Mouse (Mus musculus): ENCODE measurements around the gene Bicdl1. TPM values are rescaled to one million over a fixed set of nuclear protein-coding genes. Genes with fewer than 3 reads are reported as not detected.
A peak's percentile ranks its signal among the peaks of the same experiment; 100 is the strongest.

The Bicdl1 gene
- 143 and 152 TPM in 2 replicates for polyA plus RNA-seq (2012; rRNA removed)

DNA sequence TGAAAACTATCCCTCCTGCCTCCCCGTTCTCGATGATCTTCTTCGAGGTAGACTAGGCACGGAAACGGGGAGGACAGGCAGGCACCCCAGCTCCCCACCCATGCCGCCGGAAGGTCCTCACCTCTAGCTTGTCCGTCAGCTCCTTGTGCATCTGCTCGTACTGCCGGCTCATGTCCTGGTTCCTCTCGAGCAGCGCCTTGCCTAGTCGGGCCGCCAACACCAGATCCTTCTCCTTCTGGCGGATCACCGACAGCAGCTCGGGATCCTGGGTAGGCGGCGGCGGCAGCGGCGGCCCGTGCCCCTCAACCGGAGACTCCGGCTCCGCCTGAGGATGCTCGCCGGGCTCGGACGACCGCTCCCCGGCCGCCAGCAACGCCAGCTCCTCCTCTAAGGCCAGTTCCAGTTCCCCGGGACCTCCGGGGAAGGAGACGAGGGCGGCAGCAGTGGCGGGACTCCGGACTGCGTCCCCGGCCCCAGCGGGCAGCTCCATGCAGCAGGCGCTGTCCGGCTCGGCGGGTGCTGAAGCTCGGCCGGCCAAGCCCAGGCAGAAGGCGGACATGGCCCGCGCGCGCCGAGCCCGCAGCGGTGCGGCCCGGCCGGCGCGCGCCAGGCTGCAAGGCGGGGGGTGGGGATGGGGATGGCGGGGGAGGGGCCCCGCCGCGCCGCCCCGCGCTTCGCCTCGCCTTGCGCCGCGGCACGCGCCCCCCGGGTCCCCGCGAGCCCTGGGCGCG, at the start of gene Bicdl1:
Gene Bicdl1, minus strand, starts transcription at position 621 of the 731 bp plus-strand sequence.
- Histone ChIP-seq H3K4me1 (replicated peaks; ENCODE audit: control insufficient read depth, insufficient read depth, low read length) (peaks cover 16% of the 10 kb centered on the region), H3K27me3 (ENCODE audit: control insufficient read depth, insufficient read depth, low read length) (no peaks in the 10 kb centered on the region), H3K36me3 (ENCODE audit: control insufficient read depth, insufficient read depth, low read length) (no peaks in the 10 kb centered on the region), H3K4me3 (ENCODE audit: control insufficient read depth, insufficient read depth, low read length) (peak within 1 kb of the TSS; percentile 82), H3K27ac (ENCODE audit: control insufficient read depth, insufficient read depth, low read length) (no peak within 1 kb of the TSS; the same call in 1 of the 2 replicates)
- peak; percentile 73 for DNase-seq
- 2% methylated on average over 67 of the region's 83 CpGs for WGBS
- no peak for TF ChIP-seq CTCF (IDR thresholded peaks at IDR 0.05; ENCODE audit: borderline replicate concordance, control insufficient read depth, extremely low read depth, insufficient read depth, low read length, poor library complexity)
- no peak for TF ChIP-seq POLR2A (IDR thresholded peaks at IDR 0.05; ENCODE audit: control insufficient read depth, extremely low read depth, insufficient read depth, low read length, poor library complexity)

DNA sequence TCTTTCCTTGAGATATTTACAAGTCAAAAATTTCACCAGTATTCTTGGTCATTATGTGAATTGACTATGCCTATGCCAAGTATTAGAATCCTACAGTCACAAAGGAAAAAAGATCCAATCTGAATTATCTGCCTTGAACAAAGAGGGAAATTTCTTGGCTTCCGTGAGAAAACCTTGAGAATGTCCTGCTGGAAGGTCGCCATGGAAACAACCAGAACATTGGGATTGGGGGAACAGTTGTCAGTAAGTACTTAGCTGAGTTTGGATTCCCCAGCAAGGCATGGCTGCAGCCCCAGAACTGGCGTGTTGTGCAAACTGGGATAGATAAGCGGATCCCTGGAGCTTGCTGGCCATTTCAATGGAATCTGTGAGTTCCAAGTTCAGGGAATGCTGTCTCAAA, 45.5 kb upstream of the Bicdl1 start:
- no peaks in the 10 kb centered on the region for H3K4me1 ChIP-seq (replicated peaks; ENCODE audit: control insufficient read depth, insufficient read depth, low read length)
- no peaks in the 10 kb centered on the region for H3K27me3 ChIP-seq (ENCODE audit: control insufficient read depth, insufficient read depth, low read length)
- no peaks in the 10 kb centered on the region for H3K36me3 ChIP-seq (ENCODE audit: control insufficient read depth, insufficient read depth, low read length)
- no peak for DNase-seq
- H3K4me3 ChIP-seq (ENCODE audit: control insufficient read depth, insufficient read depth, low read length): no peak overlapping the region
- TF ChIP-seq CTCF (IDR thresholded peaks at IDR 0.05; ENCODE audit: borderline replicate concordance, control insufficient read depth, extremely low read depth, insufficient read depth, low read length, poor library complexity): no peak
- TF ChIP-seq POLR2A (IDR thresholded peaks at IDR 0.05; ENCODE audit: control insufficient read depth, extremely low read depth, insufficient read depth, low read length, poor library complexity): no peak
- 93% methylated on average over 4 of the region's 4 CpGs for WGBS
- H3K27ac ChIP-seq (ENCODE audit: control insufficient read depth, insufficient read depth, low read length): no peak overlapping the region

DNA sequence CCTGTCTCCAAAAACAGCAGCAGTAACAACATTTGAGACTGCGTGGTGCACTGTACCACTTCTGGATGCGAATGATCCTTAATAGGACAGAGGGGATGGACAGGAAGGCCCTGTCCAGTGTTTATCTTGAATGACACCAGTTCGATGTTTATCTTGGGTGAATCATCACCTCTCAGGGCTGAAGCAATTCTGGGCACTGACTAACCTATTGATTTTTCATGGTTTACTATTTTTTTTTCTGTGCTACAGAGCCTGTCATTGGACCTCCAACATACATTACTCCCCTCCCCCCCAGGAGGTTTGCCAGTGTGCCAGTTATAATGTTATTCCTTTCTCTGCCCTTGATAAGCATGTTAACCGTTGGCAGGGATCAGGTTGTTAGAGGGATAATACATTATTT, 43.9 kb upstream of the Bicdl1 start:
- 83% methylated on average over 4 of the region's 4 CpGs for WGBS
- TF ChIP-seq POLR2A (IDR thresholded peaks at IDR 0.05; ENCODE audit: control insufficient read depth, extremely low read depth, insufficient read depth, low read length, poor library complexity): no peak
- TF ChIP-seq CTCF (IDR thresholded peaks at IDR 0.05; ENCODE audit: borderline replicate concordance, control insufficient read depth, extremely low read depth, insufficient read depth, low read length, poor library complexity): no peak
- Histone ChIP-seq H3K36me3 (ENCODE audit: control insufficient read depth, insufficient read depth, low read length) (no peaks in the 10 kb centered on the region), H3K4me1 (replicated peaks; ENCODE audit: control insufficient read depth, insufficient read depth, low read length) (no peaks in the 10 kb centered on the region), H3K27ac (ENCODE audit: control insufficient read depth, insufficient read depth, low read length) (no peak overlapping the region), H3K4me3 (ENCODE audit: control insufficient read depth, insufficient read depth, low read length) (no peak overlapping the region), H3K27me3 (ENCODE audit: control insufficient read depth, insufficient read depth, low read length) (no peaks in the 10 kb centered on the region)
- DNase-seq: no peak

DNA sequence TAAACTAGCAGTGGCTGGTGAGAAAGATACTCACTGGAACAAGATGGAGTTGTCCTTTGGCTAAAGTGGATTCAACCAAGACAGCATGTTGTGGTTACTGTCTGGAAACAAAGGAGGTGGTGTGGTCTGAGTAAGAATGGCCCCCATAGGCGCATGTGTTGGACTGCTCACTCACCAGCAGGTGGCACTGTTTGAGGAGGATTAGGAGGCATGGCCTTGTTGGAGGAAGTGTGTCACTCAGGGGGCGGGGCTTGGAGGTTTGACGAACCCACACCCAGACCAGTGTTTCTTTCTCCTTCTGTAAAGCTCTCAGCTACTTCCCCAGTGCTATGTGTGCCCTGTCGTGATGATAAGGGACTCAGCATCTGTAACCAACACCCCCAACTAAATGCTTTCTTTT, 38.6 kb upstream of the Bicdl1 start:
- H3K27ac ChIP-seq (ENCODE audit: control insufficient read depth, insufficient read depth, low read length): no peak overlapping the region
- no peaks in the 10 kb centered on the region for H3K27me3 ChIP-seq (ENCODE audit: control insufficient read depth, insufficient read depth, low read length)
- no peak overlapping the region for H3K4me3 ChIP-seq (ENCODE audit: control insufficient read depth, insufficient read depth, low read length)
- 96% methylated on average over 4 of the region's 4 CpGs for WGBS
- H3K36me3 ChIP-seq (ENCODE audit: control insufficient read depth, insufficient read depth, low read length): no peaks in the 10 kb centered on the region
- H3K4me1 ChIP-seq (replicated peaks; ENCODE audit: control insufficient read depth, insufficient read depth, low read length): no peaks in the 10 kb centered on the region
- TF ChIP-seq CTCF (IDR thresholded peaks at IDR 0.05; ENCODE audit: borderline replicate concordance, control insufficient read depth, extremely low read depth, insufficient read depth, low read length, poor library complexity): no peak
- TF ChIP-seq POLR2A (IDR thresholded peaks at IDR 0.05; ENCODE audit: control insufficient read depth, extremely low read depth, insufficient read depth, low read length, poor library complexity): no peak
- no peak for DNase-seq

DNA sequence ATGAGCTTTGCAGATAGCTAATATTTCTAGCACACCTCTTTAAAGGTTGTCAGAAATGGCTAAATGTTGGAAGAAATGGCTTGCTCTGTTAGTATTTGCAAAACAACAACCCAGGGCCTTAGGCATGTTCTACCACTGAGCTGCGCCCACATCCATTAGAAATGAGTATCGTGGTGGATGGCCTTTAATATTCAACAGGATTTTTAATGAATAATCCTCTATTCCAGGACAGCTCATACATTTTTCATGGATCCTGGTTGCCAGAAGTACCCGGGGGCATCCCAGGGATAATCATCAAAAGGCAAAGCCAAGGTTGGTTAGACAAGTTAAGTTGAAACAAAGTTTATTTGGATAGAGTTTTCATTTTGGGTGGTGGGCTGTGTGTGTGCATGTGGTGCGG, 37.7 kb upstream of the Bicdl1 start:
- no peak overlapping the region for H3K4me3 ChIP-seq (ENCODE audit: control insufficient read depth, insufficient read depth, low read length)
- no peaks in the 10 kb centered on the region for H3K36me3 ChIP-seq (ENCODE audit: control insufficient read depth, insufficient read depth, low read length)
- H3K4me1 ChIP-seq (replicated peaks; ENCODE audit: control insufficient read depth, insufficient read depth, low read length): no peaks in the 10 kb centered on the region
- H3K27ac ChIP-seq (ENCODE audit: control insufficient read depth, insufficient read depth, low read length): no peak overlapping the region
- no peak for DNase-seq
- TF ChIP-seq POLR2A (IDR thresholded peaks at IDR 0.05; ENCODE audit: control insufficient read depth, extremely low read depth, insufficient read depth, low read length, poor library complexity): no peak
- no peak for TF ChIP-seq CTCF (IDR thresholded peaks at IDR 0.05; ENCODE audit: borderline replicate concordance, control insufficient read depth, extremely low read depth, insufficient read depth, low read length, poor library complexity)
- WGBS: 97% methylated on average over 4 of the region's 4 CpGs
- no peaks in the 10 kb centered on the region for H3K27me3 ChIP-seq (ENCODE audit: control insufficient read depth, insufficient read depth, low read length)

DNA sequence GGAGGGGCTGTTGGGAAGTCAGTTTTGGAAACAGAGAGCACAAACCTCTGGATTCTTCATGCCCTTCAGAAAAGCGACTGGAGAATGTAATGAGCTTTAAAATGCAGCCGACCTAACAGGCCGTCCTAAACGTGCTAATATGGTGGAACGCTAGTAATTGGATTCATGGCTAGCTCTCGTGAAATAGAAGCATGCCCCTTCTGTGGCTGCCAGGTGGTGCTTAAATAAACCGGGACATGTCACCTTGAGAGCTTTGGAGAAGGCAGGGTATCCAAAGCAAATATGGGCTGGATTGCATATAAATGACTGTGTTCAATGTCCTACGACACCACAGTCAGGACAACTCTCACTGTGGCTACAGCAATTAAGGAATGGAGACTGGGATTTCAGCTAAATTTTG, 35.4 kb upstream of the Bicdl1 start:
- H3K36me3 ChIP-seq (ENCODE audit: control insufficient read depth, insufficient read depth, low read length): no peaks in the 10 kb centered on the region

More for the DNA sequence above, 35.4 kb upstream of the Bicdl1 start:
- Histone ChIP-seq H3K27ac (ENCODE audit: control insufficient read depth, insufficient read depth, low read length) (no peak overlapping the region), H3K4me3 (ENCODE audit: control insufficient read depth, insufficient read depth, low read length) (no peak overlapping the region), H3K27me3 (ENCODE audit: control insufficient read depth, insufficient read depth, low read length) (no peaks in the 10 kb centered on the region), H3K4me1 (replicated peaks; ENCODE audit: control insufficient read depth, insufficient read depth, low read length) (peaks cover 4% of the 10 kb centered on the region)
- no peak for TF ChIP-seq POLR2A (IDR thresholded peaks at IDR 0.05; ENCODE audit: control insufficient read depth, extremely low read depth, insufficient read depth, low read length, poor library complexity)
- no peak for TF ChIP-seq CTCF (IDR thresholded peaks at IDR 0.05; ENCODE audit: borderline replicate concordance, control insufficient read depth, extremely low read depth, insufficient read depth, low read length, poor library complexity)
- WGBS: 95% methylated on average over 8 of the region's 8 CpGs
- DNase-seq: no peak

Data from thymus, adult 2 months (tissue).